Mouse (Mus musculus): ENCODE data around the gene Tcf12.

DNA sequence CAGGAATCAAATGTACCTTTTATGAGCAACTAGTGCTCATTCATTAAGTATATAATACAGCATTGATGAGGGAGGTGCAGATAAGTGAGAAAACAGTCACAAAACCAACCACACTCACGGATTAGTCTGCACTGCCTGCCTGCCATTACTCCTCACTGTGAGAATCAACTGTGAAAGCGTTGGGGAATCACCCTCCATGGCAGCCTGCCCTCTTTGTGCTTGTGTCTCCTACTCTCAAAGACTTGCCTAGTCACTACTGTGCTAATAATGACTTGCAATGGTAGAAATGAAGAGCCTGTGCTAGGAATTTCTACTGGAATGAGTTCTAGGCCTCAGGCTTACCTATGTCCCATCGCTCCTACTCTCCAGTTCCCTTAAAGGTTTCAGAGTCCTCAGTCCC, 233.8 kb downstream of the Tcf12 start:
- TF ChIP-seq POLR2A (IDR thresholded peaks at IDR 0.05; ENCODE audit: borderline replicate concordance, extremely low read depth, low read depth, low read length) (no peak), CTCF (IDR thresholded peaks at IDR 0.05; ENCODE audit: insufficient read depth, low read length) (no peak)
